Mouse (Mus musculus): Measurements from ENCODE around the gene Smco1. TPM values are rescaled to one million over a fixed set of nuclear protein-coding genes. Genes with fewer than 3 reads are reported as not detected.
"Not testable (repeated sequence)": the region's sequence is repeated elsewhere in the genome, so short reads cannot be mapped to it uniquely, and the experiment has no call there.

The Smco1 gene
- polyA plus RNA-seq (2014; fragmentation: Nextera tagmentation; extraction: Ambion mirVana): not detected in 2 replicates

- no peaks in the 10 kb centered on the region for H3K27me3 ChIP-seq (ENCODE audit: control insufficient read depth, insufficient read depth, low read length)
- H3K4me2 ChIP-seq (ENCODE audit: low read depth): no peak within 1 kb of the TSS
- ATAC-seq (ENCODE audit: insufficient read depth, low FRiP score, low TSS enrichment) (no peak), DNase-seq (ENCODE audit: low spot score) (no peak)
- no peak within 1 kb of the TSS for H3K9ac ChIP-seq (ENCODE audit: low read length)
- no peak within 1 kb of the TSS for H3K4me3 ChIP-seq (ENCODE audit: low read depth, low read length)
- H3K36me3 ChIP-seq (ENCODE audit: control insufficient read depth, insufficient read depth, low read length): no peaks in the 10 kb centered on the region
- H3K27ac ChIP-seq (ENCODE audit: low read depth, low read length): no peak within 1 kb of the TSS
- H3K4me1 ChIP-seq (ENCODE audit: control insufficient read depth, insufficient read depth, low read length): no peaks in the 10 kb centered on the region
- WGBS: 82% methylated on average over 11 of the region's 11 CpGs
- H3K9me3 ChIP-seq (ENCODE audit: control insufficient read depth, low read length): no peaks in the 10 kb centered on the region
Observed at GRCm38 (mm10) chr16:32271291-32271690, at the start of gene Smco1. Gene Smco1, plus strand, starts transcription at chr16:32271468.

GRCm38 (mm10) chr16:32221803-32222202 is 49.5 kb upstream of the Smco1 start:
- WGBS: 84% methylated on average over 4 of the region's 4 CpGs
- H3K9me3 ChIP-seq (ENCODE audit: control insufficient read depth, low read length): no peaks in the 10 kb centered on the region
- ATAC-seq (ENCODE audit: insufficient read depth, low FRiP score, low TSS enrichment): no peak
- no peaks in the 10 kb centered on the region for H3K27me3 ChIP-seq (ENCODE audit: control insufficient read depth, insufficient read depth, low read length)
- H3K36me3 ChIP-seq (ENCODE audit: control insufficient read depth, insufficient read depth, low read length): no peaks in the 10 kb centered on the region
- no peaks in the 10 kb centered on the region for H3K4me1 ChIP-seq (ENCODE audit: control insufficient read depth, insufficient read depth, low read length)
- H3K9ac ChIP-seq (ENCODE audit: low read length): no peak overlapping the region
- DNase-seq (ENCODE audit: low spot score): no peak
- no peak overlapping the region for H3K4me3 ChIP-seq (ENCODE audit: low read depth, low read length)
- no peak overlapping the region for H3K4me2 ChIP-seq (ENCODE audit: low read depth)
- H3K27ac ChIP-seq (ENCODE audit: low read depth, low read length): no peak overlapping the region

DNA sequence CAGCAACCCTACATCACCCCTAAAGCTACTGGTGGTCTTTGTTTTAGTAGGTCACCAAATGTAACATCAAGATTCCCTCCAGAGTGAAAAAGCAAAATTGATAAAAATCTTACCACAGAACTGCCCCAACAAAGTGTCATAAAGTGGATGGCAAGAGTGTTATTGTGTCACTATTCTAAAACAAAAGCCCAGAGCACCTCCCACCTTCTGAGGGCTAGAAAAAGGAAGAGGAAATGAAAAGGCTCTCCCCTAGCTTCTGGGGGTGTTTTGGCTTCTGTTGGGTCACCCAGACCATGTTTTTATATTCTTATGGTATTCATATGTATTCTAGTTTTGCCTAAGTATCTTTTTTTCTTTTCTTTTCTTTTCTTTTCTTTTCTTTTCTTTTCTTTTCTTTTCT is 48.9 kb upstream of the Smco1 start:
- no peak overlapping the region for H3K9ac ChIP-seq (ENCODE audit: low read length)
- no peaks in the 10 kb centered on the region for H3K9me3 ChIP-seq (ENCODE audit: control insufficient read depth, low read length)
- ATAC-seq (ENCODE audit: insufficient read depth, low FRiP score, low TSS enrichment) (no peak), DNase-seq (ENCODE audit: low spot score) (no peak)
- H3K27ac ChIP-seq (ENCODE audit: low read depth, low read length): no peak overlapping the region
- no peaks in the 10 kb centered on the region for H3K4me1 ChIP-seq (ENCODE audit: control insufficient read depth, insufficient read depth, low read length)
- H3K27me3 ChIP-seq (ENCODE audit: control insufficient read depth, insufficient read depth, low read length): no peaks in the 10 kb centered on the region
- H3K4me3 ChIP-seq (ENCODE audit: low read depth, low read length): no peak overlapping the region
- H3K36me3 ChIP-seq (ENCODE audit: control insufficient read depth, insufficient read depth, low read length): no peaks in the 10 kb centered on the region
- no peak overlapping the region for H3K4me2 ChIP-seq (ENCODE audit: low read depth)

DNA sequence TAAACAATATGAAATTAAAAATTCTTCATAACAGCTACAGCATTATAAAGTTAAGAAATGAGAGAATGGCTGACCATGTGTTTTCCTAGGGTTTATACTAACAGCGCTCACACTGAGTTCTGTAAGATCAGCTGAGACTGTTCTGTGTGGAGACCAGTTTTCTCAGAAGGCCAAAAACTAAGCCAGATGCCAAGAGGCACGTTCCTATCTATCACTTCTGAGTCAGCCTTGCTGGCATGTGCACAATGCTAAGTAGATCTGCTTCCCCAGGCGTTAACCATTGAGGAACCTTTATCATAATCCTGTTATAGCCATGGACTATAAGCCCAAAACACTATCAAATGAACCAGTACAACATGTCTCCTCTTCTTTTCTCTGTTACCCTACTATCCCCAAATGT is 39.2 kb upstream of the Smco1 start:
- H3K4me2 ChIP-seq (ENCODE audit: low read depth); H3K9ac ChIP-seq (ENCODE audit: low read length); DNase-seq (ENCODE audit: low spot score); H3K9me3 ChIP-seq (ENCODE audit: control insufficient read depth, low read length); ATAC-seq (ENCODE audit: insufficient read depth, low FRiP score, low TSS enrichment); H3K27ac ChIP-seq (ENCODE audit: low read depth, low read length); H3K4me3 ChIP-seq (ENCODE audit: low read depth, low read length); H3K36me3 ChIP-seq (ENCODE audit: control insufficient read depth, insufficient read depth, low read length); H3K27me3 ChIP-seq (ENCODE audit: control insufficient read depth, insufficient read depth, low read length); H3K4me1 ChIP-seq (ENCODE audit: control insufficient read depth, insufficient read depth, low read length): not testable (repeated sequence)
- 91% methylated on average over 3 of the region's 3 CpGs for WGBS

DNA sequence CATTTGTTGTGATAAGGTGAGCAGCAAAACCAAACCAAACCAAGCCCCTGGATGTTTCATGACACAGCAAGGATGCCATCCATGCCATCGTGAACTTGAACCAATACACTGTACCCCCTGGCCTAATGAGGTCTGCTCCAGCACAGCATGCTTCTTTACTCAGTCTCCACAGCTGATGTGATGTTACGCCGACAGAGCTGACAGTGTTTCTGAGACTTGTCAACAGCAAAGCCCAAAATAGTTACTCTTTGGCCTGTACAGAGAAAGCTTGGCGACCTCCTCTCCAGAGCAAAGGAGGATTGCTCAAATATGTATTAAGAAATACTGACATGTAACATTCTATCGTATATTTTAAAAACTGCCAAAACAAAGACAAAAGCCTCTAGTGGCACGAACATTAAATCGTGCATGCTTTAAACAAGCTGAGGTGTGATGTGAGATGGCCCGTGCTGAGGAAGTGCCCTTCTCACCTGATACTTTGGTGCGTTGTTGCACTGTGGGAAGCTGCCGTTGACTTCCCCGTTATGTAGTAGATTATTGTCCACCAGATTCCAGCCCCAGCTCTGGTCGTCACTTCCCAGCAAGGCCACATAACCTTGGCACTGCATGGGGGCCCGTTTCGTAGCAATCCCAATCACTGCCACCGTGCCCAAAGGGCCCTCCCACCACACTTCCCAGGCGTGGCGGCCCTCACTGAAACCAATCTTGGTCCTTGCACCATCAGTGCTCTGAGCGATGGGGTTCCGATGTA is 33.2 kb upstream of the Smco1 start:
- 92% methylated on average over 19 of the region's 19 CpGs for WGBS
- no peak overlapping the region for H3K4me2 ChIP-seq (ENCODE audit: low read depth)
- H3K9ac ChIP-seq (ENCODE audit: low read length): no peak overlapping the region
- no peak overlapping the region for H3K4me3 ChIP-seq (ENCODE audit: low read depth, low read length)
- H3K9me3 ChIP-seq (ENCODE audit: control insufficient read depth, low read length): no peaks in the 10 kb centered on the region
- ATAC-seq (ENCODE audit: insufficient read depth, low FRiP score, low TSS enrichment) (no peak), DNase-seq (ENCODE audit: low spot score) (no peak)
- H3K27ac ChIP-seq (ENCODE audit: low read depth, low read length): no peak overlapping the region
- no peaks in the 10 kb centered on the region for H3K27me3 ChIP-seq (ENCODE audit: control insufficient read depth, insufficient read depth, low read length)
- H3K4me1 ChIP-seq (ENCODE audit: control insufficient read depth, insufficient read depth, low read length): no peaks in the 10 kb centered on the region
- peaks cover 6% of the 10 kb centered on the region; the same call in 1 of the 2 replicates for H3K36me3 ChIP-seq (ENCODE audit: control insufficient read depth, insufficient read depth, low read length)

DNA sequence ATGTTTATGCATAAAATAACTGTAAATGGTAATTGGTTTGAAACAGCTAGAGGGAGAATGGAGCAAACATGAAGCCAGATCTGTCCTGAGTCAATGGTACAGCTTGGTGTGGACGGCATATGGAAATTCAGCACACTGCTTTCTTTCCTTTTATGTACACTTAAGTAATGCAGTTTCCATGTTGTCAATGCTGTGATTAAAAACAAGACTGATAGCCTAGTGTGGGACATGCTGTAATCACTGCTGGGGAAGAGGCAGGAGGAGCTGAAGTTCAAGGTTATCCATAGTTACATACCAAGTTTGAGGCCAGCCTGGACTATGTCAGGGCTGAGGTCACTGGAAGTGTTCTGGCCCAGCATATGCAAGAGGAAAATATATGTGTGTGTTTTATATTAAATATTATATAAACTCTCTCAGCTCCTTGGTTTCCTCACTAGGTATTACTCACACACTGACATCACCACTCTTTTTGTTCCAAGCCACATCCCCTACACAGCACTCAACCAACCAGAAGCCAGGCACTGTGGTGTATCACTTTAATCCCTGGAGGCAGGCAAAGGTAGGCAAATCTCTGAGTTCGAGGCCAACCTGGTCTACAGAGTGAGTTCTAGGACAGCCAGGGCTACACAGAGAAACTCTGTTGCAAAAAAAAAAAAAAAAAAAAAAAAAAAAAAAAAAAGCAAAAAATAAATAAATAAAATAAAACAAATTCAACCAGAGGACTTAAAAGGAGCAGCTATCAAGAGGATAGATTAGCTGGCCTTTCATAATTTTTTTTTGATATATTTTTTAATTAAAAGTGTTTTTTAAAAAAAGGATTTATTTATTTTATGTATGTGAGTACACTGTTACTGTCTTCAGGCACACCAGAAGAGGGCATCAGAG is 31.6 kb upstream of the Smco1 start:
- ATAC-seq (ENCODE audit: insufficient read depth, low FRiP score, low TSS enrichment) (no peak), DNase-seq (ENCODE audit: low spot score) (no peak)
- no peaks in the 10 kb centered on the region for H3K9me3 ChIP-seq (ENCODE audit: control insufficient read depth, low read length)
- H3K27ac ChIP-seq (ENCODE audit: low read depth, low read length): no peak overlapping the region
- no peaks in the 10 kb centered on the region for H3K4me1 ChIP-seq (ENCODE audit: control insufficient read depth, insufficient read depth, low read length)
- H3K4me3 ChIP-seq (ENCODE audit: low read depth, low read length): no peak overlapping the region
- no peak overlapping the region for H3K4me2 ChIP-seq (ENCODE audit: low read depth)
- H3K36me3 ChIP-seq (ENCODE audit: control insufficient read depth, insufficient read depth, low read length): 0 out of 2 replicates have a peak, but pooled peaks cover 6% of the 10 kb centered on the region
- 93% methylated on average over 2 of the region's 2 CpGs for WGBS
- no peaks in the 10 kb centered on the region for H3K27me3 ChIP-seq (ENCODE audit: control insufficient read depth, insufficient read depth, low read length)
- no peak overlapping the region for H3K9ac ChIP-seq (ENCODE audit: low read length)

DNA sequence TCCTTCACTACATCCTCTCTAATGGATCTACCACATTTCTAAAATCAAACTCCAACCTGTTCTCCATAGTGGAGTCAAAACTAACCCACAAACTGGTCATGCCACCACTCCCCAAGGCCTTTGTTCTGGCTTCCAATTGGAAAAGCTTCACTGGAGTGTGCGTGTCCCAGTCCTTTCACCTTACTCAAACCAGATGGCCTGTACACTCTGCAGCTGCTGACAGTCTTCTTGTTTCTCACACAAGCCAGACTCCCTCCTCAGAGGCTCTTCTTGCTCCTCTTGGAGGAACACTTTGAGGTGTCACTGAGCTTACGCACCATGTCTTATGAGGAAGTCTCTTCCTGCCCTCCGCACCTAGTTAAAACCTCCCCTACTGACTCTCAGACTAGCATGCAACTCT is 27.4 kb upstream of the Smco1 start:
- H3K4me2 ChIP-seq (ENCODE audit: low read depth): no peak overlapping the region
- DNase-seq (ENCODE audit: low spot score): no peak
- no peaks in the 10 kb centered on the region for H3K27me3 ChIP-seq (ENCODE audit: control insufficient read depth, insufficient read depth, low read length)
- ATAC-seq (ENCODE audit: insufficient read depth, low FRiP score, low TSS enrichment): no peak
- H3K4me3 ChIP-seq (ENCODE audit: low read depth, low read length): no peak overlapping the region
- 96% methylated on average over 3 of the region's 3 CpGs for WGBS
- no peak overlapping the region for H3K9ac ChIP-seq (ENCODE audit: low read length)
- peaks cover 9% of the 10 kb centered on the region for H3K4me1 ChIP-seq (ENCODE audit: control insufficient read depth, insufficient read depth, low read length)
- no peaks in the 10 kb centered on the region for H3K36me3 ChIP-seq (ENCODE audit: control insufficient read depth, insufficient read depth, low read length)
- no peaks in the 10 kb centered on the region for H3K9me3 ChIP-seq (ENCODE audit: control insufficient read depth, low read length)
- H3K27ac ChIP-seq (ENCODE audit: low read depth, low read length): no peak overlapping the region

DNA sequence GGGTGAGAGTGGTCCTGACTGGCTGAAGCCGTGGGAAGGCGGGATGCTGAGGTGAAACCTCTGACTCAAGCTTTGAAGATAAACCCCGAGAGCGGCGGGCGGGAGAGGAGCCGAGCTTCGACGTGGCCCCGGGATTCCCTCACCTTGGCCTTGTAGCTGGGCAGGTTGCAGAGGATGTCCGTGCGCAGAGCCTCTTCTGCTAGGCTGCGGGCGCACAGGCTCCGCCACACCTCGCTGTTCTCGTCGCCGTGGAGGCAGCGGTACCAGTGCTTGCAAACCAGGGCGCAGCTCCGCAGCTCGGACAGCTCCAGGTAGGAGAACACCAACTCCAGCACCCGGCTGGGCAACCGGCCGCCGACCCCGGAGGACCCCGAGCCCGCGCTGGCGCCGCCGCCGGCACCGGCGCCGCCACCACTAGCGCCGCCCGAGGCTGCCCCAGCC is 24.9 kb upstream of the Smco1 start:
- Histone ChIP-seq H3K27me3 (ENCODE audit: control insufficient read depth, insufficient read depth, low read length) (no peaks in the 10 kb centered on the region), H3K4me1 (ENCODE audit: control insufficient read depth, insufficient read depth, low read length) (peaks cover 9% of the 10 kb centered on the region), H3K9ac (ENCODE audit: low read length) (peak overlapping the region; percentile 88), H3K27ac (ENCODE audit: low read depth, low read length) (peak overlapping the region; percentile 89), H3K4me2 (ENCODE audit: low read depth) (peak overlapping the region; percentile 76), H3K36me3 (ENCODE audit: control insufficient read depth, insufficient read depth, low read length) (no peaks in the 10 kb centered on the region), H3K9me3 (ENCODE audit: control insufficient read depth, low read length) (no peaks in the 10 kb centered on the region), H3K4me3 (ENCODE audit: low read depth, low read length) (peak overlapping the region; percentile 97)
- DNase-seq (ENCODE audit: low spot score) (peak; percentile 59), ATAC-seq (ENCODE audit: insufficient read depth, low FRiP score, low TSS enrichment) (no peak; the same call in 1 of the 2 replicates)
- WGBS: under 1% methylated on average over 33 of the region's 41 CpGs

Data from neural tube, embryonic 11.5 days (tissue).